Mouse (Mus musculus): ENCODE measurements around the gene Evx1. TPM values are rescaled to one million over a fixed set of nuclear protein-coding genes. Genes with fewer than 3 reads are reported as not detected.
A peak's percentile ranks its signal among the peaks of the same experiment; 100 is the strongest.
"Not testable (repeated sequence)": the region's sequence is repeated elsewhere in the genome, so short reads cannot be mapped to it uniquely, and the experiment has no call there.

Evx1 gene
- polyA plus RNA-seq, 1 experiment from 2014 or later, result 1.5 TPM

DNA sequence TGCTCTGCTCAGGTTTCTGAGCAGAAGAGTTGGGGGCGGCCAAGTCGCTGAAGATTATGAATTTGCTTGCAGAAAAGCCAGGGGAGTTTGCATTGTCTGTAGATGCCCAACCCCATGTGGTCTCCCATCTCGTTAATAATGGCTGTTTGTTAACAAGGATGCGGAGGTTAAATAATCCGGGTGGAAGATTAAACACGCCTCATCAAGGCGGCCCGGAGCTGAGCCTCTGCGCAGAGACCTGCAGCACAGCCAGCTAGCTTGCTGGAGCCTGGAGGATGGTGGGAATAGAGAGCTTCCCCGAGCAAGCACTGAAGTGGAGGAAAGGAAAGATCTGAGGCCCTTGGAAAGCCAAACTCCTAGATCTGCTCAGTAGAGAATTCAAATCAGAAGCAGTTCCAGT, 10.0 kb downstream of the Evx1 start:
- Histone ChIP-seq H3K36me3 (ENCODE audit: control insufficient read depth, insufficient read depth, low read length) (no peaks in the 10 kb centered on the region), H3K4me3 (replicated peaks; ENCODE audit: low read depth, low read length) (no peak overlapping the region), H3K27ac (replicated peaks; ENCODE audit: low read depth, low read length) (no peak overlapping the region), H3K4me2 (ENCODE audit: low read length) (no peak overlapping the region), H3K9ac (replicated peaks; ENCODE audit: low read length) (no peak overlapping the region), H3K9me3 (ENCODE audit: control insufficient read depth, low read length) (no peaks in the 10 kb centered on the region), H3K27me3 (ENCODE audit: control insufficient read depth, insufficient read depth, low read length) (peaks cover 85% of the 10 kb centered on the region), H3K4me1 (ENCODE audit: control insufficient read depth, insufficient read depth, low read length) (peaks cover 4% of the 10 kb centered on the region; the same call in 1 of the 2 replicates)
- ATAC-seq (ENCODE audit: low FRiP score, low TSS enrichment) (no peak), DNase-seq (peak; percentile 45)
- WGBS, result 1% methylated on average over 10 of the region's 10 CpGs

DNA sequence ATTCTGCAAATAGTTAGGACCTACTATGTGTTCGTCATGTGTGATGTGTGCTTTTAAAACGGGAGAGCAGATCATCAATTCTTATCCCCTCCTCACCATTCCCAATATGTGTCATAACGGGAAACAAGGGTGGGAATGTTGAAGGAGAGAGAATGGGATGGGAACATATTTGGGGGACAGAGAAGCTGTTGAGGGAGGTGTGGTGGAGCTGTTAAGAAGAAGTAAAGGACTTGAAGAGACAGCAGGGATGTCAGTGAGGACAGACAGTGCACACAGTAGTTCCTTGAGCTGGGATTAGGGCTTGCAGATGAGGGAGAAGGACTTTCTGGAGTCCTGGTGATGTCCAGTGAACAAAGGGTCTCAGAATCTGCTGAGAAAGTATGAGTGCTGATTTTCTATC, 10.8 kb downstream of the Evx1 start:
- WGBS, result 43% methylated on average over 3 of the region's 3 CpGs
- no peak for DNase-seq

DNA sequence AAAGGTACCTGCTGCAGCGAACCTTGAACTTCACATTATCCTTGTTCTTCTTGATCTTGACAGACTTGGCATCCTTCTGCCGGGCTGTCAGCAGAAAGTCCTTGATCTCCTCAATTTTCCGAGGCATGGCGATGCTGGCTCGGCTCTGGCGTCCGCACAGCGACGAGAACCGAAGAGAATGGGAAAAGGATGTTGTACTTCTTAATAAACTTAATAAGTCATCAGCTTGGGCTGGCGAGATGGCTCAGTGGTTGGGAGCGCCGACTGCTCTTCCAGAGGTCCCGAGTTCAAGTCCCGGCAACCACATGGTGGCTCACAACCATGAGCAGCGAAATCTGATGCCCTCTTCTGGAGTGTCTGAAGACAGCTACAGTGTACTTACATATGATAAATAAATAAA, 33.5 kb downstream of the Evx1 start:
- not testable (repeated sequence) for H3K27ac ChIP-seq (replicated peaks; ENCODE audit: low read depth, low read length); H3K27me3 ChIP-seq (ENCODE audit: control insufficient read depth, insufficient read depth, low read length); DNase-seq; H3K4me2 ChIP-seq (ENCODE audit: low read length); H3K9ac ChIP-seq (replicated peaks; ENCODE audit: low read length); H3K9me3 ChIP-seq (ENCODE audit: control insufficient read depth, low read length); ATAC-seq (ENCODE audit: low FRiP score, low TSS enrichment); H3K36me3 ChIP-seq (ENCODE audit: control insufficient read depth, insufficient read depth, low read length); H3K4me1 ChIP-seq (ENCODE audit: control insufficient read depth, insufficient read depth, low read length); H3K4me3 ChIP-seq (replicated peaks; ENCODE audit: low read depth, low read length)
- 92% methylated on average over 16 of the region's 16 CpGs for WGBS

More for the DNA sequence above, 10.8 kb downstream of the Evx1 start:
- no peak overlapping the region for H3K27ac ChIP-seq (replicated peaks; ENCODE audit: low read depth, low read length)
- peaks cover 4% of the 10 kb centered on the region; the same call in 1 of the 2 replicates for H3K4me1 ChIP-seq (ENCODE audit: control insufficient read depth, insufficient read depth, low read length)
- no peak overlapping the region for H3K9ac ChIP-seq (replicated peaks; ENCODE audit: low read length)
- H3K36me3 ChIP-seq (ENCODE audit: control insufficient read depth, insufficient read depth, low read length), result no peaks in the 10 kb centered on the region
- no peaks in the 10 kb centered on the region for H3K9me3 ChIP-seq (ENCODE audit: control insufficient read depth, low read length)
- no peak overlapping the region for H3K4me2 ChIP-seq (ENCODE audit: low read length)
- no peak for ATAC-seq (ENCODE audit: low FRiP score, low TSS enrichment)
- H3K4me3 ChIP-seq (replicated peaks; ENCODE audit: low read depth, low read length), result no peak overlapping the region
- peaks cover 77% of the 10 kb centered on the region for H3K27me3 ChIP-seq (ENCODE audit: control insufficient read depth, insufficient read depth, low read length)

DNA sequence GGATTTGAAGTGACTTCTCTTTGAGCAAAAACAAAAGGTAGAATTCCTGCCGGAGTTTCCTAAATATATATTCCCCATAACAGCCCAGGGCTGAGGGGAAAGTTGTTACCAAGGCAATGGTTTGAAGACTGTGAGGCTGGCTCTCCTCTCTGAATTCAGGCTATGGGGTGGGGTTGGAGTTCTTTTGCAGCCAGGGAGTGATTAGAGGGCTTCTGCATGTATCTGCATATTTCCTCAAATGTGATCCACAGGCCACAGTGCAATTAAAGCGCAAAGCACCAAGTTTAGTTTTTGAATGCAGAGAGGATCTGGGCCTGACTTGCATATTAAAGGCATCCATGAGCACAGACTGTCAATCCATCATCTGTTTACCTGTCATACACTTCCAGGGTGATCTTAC, 52.7 kb downstream of the Evx1 start:
- no peaks in the 10 kb centered on the region for H3K9me3 ChIP-seq (ENCODE audit: control insufficient read depth, low read length)
- no peak overlapping the region for H3K9ac ChIP-seq (replicated peaks; ENCODE audit: low read length)
- WGBS, result 49% methylated on average over 2 of the region's 2 CpGs
- no peak overlapping the region; the same call in 1 of the 2 replicates for H3K27ac ChIP-seq (replicated peaks; ENCODE audit: low read depth, low read length)
- H3K4me2 ChIP-seq (ENCODE audit: low read length), result no peak overlapping the region
- no peaks in the 10 kb centered on the region for H3K36me3 ChIP-seq (ENCODE audit: control insufficient read depth, insufficient read depth, low read length)
- DNase-seq, result peak; percentile 32
- no peak for ATAC-seq (ENCODE audit: low FRiP score, low TSS enrichment)
- peaks cover 19% of the 10 kb centered on the region; the same call in 1 of the 2 replicates for H3K4me1 ChIP-seq (ENCODE audit: control insufficient read depth, insufficient read depth, low read length)
- no peaks in the 10 kb centered on the region for H3K27me3 ChIP-seq (ENCODE audit: control insufficient read depth, insufficient read depth, low read length)
- H3K4me3 ChIP-seq (replicated peaks; ENCODE audit: low read depth, low read length), result no peak overlapping the region

DNA sequence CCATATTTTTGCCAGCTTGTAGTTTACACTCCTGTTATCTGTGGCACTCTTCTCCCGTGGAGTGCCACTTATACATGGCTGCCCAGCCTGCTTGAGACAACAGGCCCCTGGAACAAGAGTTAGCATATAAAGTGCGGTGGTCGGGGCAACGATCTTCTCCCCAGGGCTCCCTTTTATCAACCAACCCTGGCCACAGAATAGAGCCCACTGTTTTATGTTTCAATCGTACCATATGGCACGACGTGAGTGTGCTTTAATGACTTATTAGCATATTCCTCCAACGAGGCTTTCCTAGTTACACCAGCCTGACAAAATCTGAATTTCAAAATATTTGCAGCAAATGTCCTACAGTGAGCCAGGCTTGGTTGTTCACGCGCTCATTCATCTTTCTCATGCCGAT, 53.2 kb downstream of the Evx1 start:
- 14% methylated on average over 11 of the region's 11 CpGs for WGBS
- Histone ChIP-seq H3K9ac (replicated peaks; ENCODE audit: low read length) (no peak overlapping the region), H3K27ac (replicated peaks; ENCODE audit: low read depth, low read length) (peak overlapping the region; percentile 70), H3K36me3 (ENCODE audit: control insufficient read depth, insufficient read depth, low read length) (no peaks in the 10 kb centered on the region), H3K4me3 (replicated peaks; ENCODE audit: low read depth, low read length) (no peak overlapping the region), H3K27me3 (ENCODE audit: control insufficient read depth, insufficient read depth, low read length) (no peaks in the 10 kb centered on the region), H3K9me3 (ENCODE audit: control insufficient read depth, low read length) (no peaks in the 10 kb centered on the region), H3K4me2 (ENCODE audit: low read length) (peak overlapping the region; percentile 27; the same call in 1 of the 2 replicates), H3K4me1 (ENCODE audit: control insufficient read depth, insufficient read depth, low read length) (peaks cover 19% of the 10 kb centered on the region; the same call in 1 of the 2 replicates)
- peak; percentile 71 for DNase-seq
- peak; percentile 60; the same call in 1 of the 2 replicates for ATAC-seq (ENCODE audit: low FRiP score, low TSS enrichment)

DNA sequence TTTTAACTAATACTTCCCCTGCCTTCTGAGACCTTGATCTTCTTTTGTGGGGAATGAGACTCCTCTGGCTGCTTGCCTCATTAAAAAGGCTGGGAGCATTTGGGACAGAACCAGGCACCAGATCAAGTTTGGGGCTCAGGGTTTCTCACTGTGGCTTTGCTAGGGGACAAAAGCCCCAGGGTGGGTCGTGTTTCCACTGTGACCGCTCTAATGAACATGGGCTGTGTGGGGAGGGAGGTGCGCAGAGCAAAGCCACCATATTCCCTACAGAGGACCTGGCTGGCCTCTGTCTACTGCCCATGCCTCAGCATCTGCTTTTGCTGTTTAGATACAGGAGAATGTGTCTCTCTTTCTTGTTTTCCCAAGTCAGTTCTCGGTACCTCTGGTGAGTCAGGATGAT, 53.8 kb downstream of the Evx1 start:
- no peaks in the 10 kb centered on the region for H3K36me3 ChIP-seq (ENCODE audit: control insufficient read depth, insufficient read depth, low read length)
- peak overlapping the region; percentile 27; the same call in 1 of the 2 replicates for H3K4me2 ChIP-seq (ENCODE audit: low read length)
- H3K4me3 ChIP-seq (replicated peaks; ENCODE audit: low read depth, low read length), result no peak overlapping the region
- no peaks in the 10 kb centered on the region for H3K27me3 ChIP-seq (ENCODE audit: control insufficient read depth, insufficient read depth, low read length)
- peak overlapping the region; percentile 70 for H3K27ac ChIP-seq (replicated peaks; ENCODE audit: low read depth, low read length)
- ATAC-seq (ENCODE audit: low FRiP score, low TSS enrichment) (no peak; the same call in 1 of the 2 replicates), DNase-seq (peak; percentile 23)
- H3K9me3 ChIP-seq (ENCODE audit: control insufficient read depth, low read length), result no peaks in the 10 kb centered on the region
- H3K4me1 ChIP-seq (ENCODE audit: control insufficient read depth, insufficient read depth, low read length), result peaks cover 19% of the 10 kb centered on the region; the same call in 1 of the 2 replicates
- WGBS, result 46% methylated on average over 4 of the region's 4 CpGs
- H3K9ac ChIP-seq (replicated peaks; ENCODE audit: low read length), result no peak overlapping the region

Other genes starting within 250 kb of the Evx1 start
- 0.26 and 0.61 TPM in 2 replicates for gene Hoxa1, start 155.2 kb upstream of the Evx1 start, polyA plus RNA-seq (2014; fragmentation: Nextera tagmentation; extraction: Ambion mirVana)
- 0.12 and 0.20 TPM in 2 replicates for gene Hoxa2, start 148.7 kb upstream of the Evx1 start, polyA plus RNA-seq (2014; fragmentation: Nextera tagmentation; extraction: Ambion mirVana)
- gene 5730596B20Rik, start 136.0 kb upstream of the Evx1 start, polyA plus RNA-seq (2014; fragmentation: Nextera tagmentation; extraction: Ambion mirVana), result not detected in 2 replicates
- not detected in 2 replicates for gene Hoxa4, start 121.7 kb upstream of the Evx1 start, polyA plus RNA-seq (2014; fragmentation: Nextera tagmentation; extraction: Ambion mirVana)
- not detected in 2 replicates for gene Hoxa5, start 108.9 kb upstream of the Evx1 start, polyA plus RNA-seq (2014; fragmentation: Nextera tagmentation; extraction: Ambion mirVana)
- not detected in 2 replicates for gene Hoxa6, start 104.8 kb upstream of the Evx1 start, polyA plus RNA-seq (2014; fragmentation: Nextera tagmentation; extraction: Ambion mirVana)
- not detected in 2 replicates for gene Hoxa3, start 100.2 kb upstream of the Evx1 start, polyA plus RNA-seq (2014; fragmentation: Nextera tagmentation; extraction: Ambion mirVana)
- gene Gm28308, start 100.2 kb upstream of the Evx1 start, polyA plus RNA-seq (2014; fragmentation: Nextera tagmentation; extraction: Ambion mirVana), result not detected in 2 replicates
- gene Hoxa7, start 91.6 kb upstream of the Evx1 start, polyA plus RNA-seq (2014; fragmentation: Nextera tagmentation; extraction: Ambion mirVana), result not detected in 2 replicates
- not detected in 2 replicates for gene Hoxa9, start 82.4 kb upstream of the Evx1 start, polyA plus RNA-seq (2014; fragmentation: Nextera tagmentation; extraction: Ambion mirVana)
- not detected in 2 replicates for gene Hoxa10, start 72.6 kb upstream of the Evx1 start, polyA plus RNA-seq (2014; fragmentation: Nextera tagmentation; extraction: Ambion mirVana)
- gene Hoxa11, start 67.7 kb upstream of the Evx1 start, polyA plus RNA-seq (2014; fragmentation: Nextera tagmentation; extraction: Ambion mirVana), result not detected in 2 replicates
- not detected in 2 replicates for gene Hoxa13, start 52.6 kb upstream of the Evx1 start, polyA plus RNA-seq (2014; fragmentation: Nextera tagmentation; extraction: Ambion mirVana)

Data from midbrain, embryonic 14.5 days (tissue).